Mouse (Mus musculus) hindbrain, postnatal 0 days (tissue): ENCODE data around the gene Shc4. TPM values are rescaled to one million over a fixed set of nuclear protein-coding genes. Genes with fewer than 3 reads are reported as not detected.

Experiments
- ATAC-seq: fragments of 200-750 bp; cut with Nextera tagmentation; 2 replicates; pipeline ENCODE4 v1.8.0; 2017; ENCODE audit warnings: mild to moderate bottlenecking, moderate TSS enrichment, moderate library complexity
- DNase-seq: peaks from one replicate; pipeline ENCODE4 v3.0.0-alpha.2; 2015; ENCODE audit warnings: low spot score
- H3K27ac ChIP-seq: fragments of 300-500 bp; sonication (generic); 2 replicates; pipeline ENCODE4 v1.5.1; 2014; ENCODE audit warnings: mild to moderate bottlenecking
- H3K27me3 ChIP-seq: fragments of 300-500 bp; sonication (generic); 2 replicates; pipeline ENCODE4 v1.6.1; 2014; ENCODE audit warnings: low read length, mixed read lengths; ENCODE audit not compliant: insufficient read depth
- H3K36me3 ChIP-seq: fragments of 300-500 bp; sonication (generic); 2 replicates; pipeline ENCODE4 v1.6.1; 2014; ENCODE audit warnings: low read length, mixed read lengths; ENCODE audit not compliant: insufficient read depth
- H3K4me1 ChIP-seq: fragments of 300-500 bp; sonication (generic); 2 replicates; pipeline ENCODE4 v1.6.1; 2014; ENCODE audit warnings: antibody characterized with exemption, low read length, mixed read lengths; ENCODE audit not compliant: insufficient read depth
- H3K4me2 ChIP-seq: fragments of 300-500 bp; sonication (generic); 2 replicates; pipeline ENCODE4 v1.6.1; 2014; ENCODE audit warnings: low read depth, mild to moderate bottlenecking, low read length, moderate library complexity, mixed read lengths
- H3K4me3 ChIP-seq: fragments of 300-500 bp; sonication (generic); 2 replicates; pipeline ENCODE4 v1.5.1; 2014; ENCODE audit warnings: low read length
- H3K9ac ChIP-seq: fragments of 300-500 bp; sonication (generic); replicated peaks from 2 replicates; pipeline ENCODE4 v1.6.1; 2014; ENCODE audit warnings: mild to moderate bottlenecking, low read length, moderate library complexity, mixed read lengths
- H3K9me3 ChIP-seq: fragments of 300-500 bp; sonication (generic); 2 replicates; pipeline ENCODE4 v1.6.1; 2016; ENCODE audit warnings: low read length, mixed read lengths
- CTCF ChIP-seq: IDR thresholded peaks from 2 replicates; pipeline ENCODE4 v1.5.1; 2016; ENCODE audit warnings: antibody characterized with exemption, control low read depth, low read depth
- WGBS: fragments of 180-500 bp; shearing (Covaris S2); extraction: QIAGEN DNeasy Blood & Tissue Kit; methylation state at CpG from one replicate; pipeline ENCODE4 v1.1.7; 2014; 5-methylcytosine and 5-hydroxymethylcytosine counted together
- polyA plus RNA-seq: library from polyadenylated mRNA; unstranded; fragments of >200 nt; fragmentation: Nextera tagmentation; extraction: Ambion mirVana; gene quantifications from 2 replicates; pipeline ENCODE4 v1.2.1, GENCODE M21; 2015
- total RNA-seq: library from RNA; depleted of rRNA; stranded (reverse); fragments of >200 nt; gene quantifications from 2 replicates; pipeline ENCODE4 v1.2.3, GENCODE M21; 2014

The Shc4 gene
- total and polyA plus RNA-seq, 2 experiments from 2014 or later, result 3.9 to 9.1 TPM

DNA sequence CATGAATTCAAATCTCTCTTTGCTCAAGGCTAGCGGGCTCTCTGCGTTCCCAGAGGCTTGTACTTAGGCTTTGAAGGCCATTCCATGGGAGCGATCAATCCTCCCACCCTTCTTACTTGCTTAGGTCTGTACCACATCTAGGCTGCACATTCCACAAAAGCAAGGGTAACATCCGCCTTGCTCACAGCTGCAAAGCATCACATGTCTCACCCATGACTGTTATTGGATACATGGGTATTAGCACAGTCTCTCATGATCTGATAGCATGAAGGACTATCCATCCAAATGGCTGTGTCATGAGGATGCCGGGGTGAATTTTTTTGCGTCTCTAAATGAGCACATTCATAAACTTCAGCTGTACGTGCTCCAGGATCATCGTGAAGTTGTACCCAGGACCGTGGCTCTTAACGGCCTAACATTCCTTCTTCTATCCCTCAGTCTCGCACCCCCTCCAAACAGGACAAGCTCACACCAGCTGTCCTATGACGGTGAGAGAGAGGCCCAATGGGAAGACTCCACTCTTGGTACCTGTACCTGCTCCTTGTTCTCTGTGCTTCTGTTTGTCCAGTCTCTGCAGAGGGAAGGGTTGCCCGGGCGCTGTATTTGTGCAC, 73.1 kb downstream of the Shc4 start:
- Histone ChIP-seq H3K4me1 (no peaks in the 10 kb centered on the region), H3K9me3 (no peaks in the 10 kb centered on the region), H3K36me3 (no peaks in the 10 kb centered on the region), H3K27ac (no peak overlapping the region), H3K9ac (no peak overlapping the region), H3K4me2 (no peak overlapping the region), H3K4me3 (no peak overlapping the region), H3K27me3 (no peaks in the 10 kb centered on the region)
- ATAC-seq (no peak), DNase-seq (no peak)
- TF ChIP-seq CTCF, result no peak
- WGBS, result 95% methylated on average over 14 of the region's 14 CpGs

DNA sequence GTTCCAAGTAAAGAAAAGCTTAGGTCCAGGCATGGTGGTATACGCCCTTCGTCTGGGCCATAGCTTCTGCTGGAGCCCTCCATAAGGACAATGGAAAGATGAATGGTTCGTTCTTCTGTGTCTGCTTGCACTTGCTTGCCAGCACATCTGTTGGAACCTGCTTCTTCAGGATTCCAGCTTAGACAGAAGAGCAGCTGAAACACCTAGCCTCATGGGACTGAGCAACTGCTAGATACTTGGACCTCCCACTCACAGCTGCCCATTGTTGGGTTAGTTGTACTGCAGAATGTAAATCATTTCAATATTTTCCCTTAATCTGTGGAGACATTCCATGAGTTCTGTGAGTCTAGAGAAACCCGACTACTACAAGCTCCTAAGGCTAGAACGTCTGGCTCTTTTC, 73.9 kb downstream of the Shc4 start:
- Histone ChIP-seq H3K36me3 (no peaks in the 10 kb centered on the region), H3K27me3 (no peaks in the 10 kb centered on the region), H3K9ac (no peak overlapping the region), H3K4me2 (no peak overlapping the region), H3K27ac (no peak overlapping the region), H3K4me1 (no peaks in the 10 kb centered on the region), H3K4me3 (no peak overlapping the region), H3K9me3 (no peaks in the 10 kb centered on the region)
- no peak for TF ChIP-seq CTCF
- WGBS, result 91% methylated on average over 5 of the region's 5 CpGs
- no peak for DNase-seq
- no peak for ATAC-seq

DNA sequence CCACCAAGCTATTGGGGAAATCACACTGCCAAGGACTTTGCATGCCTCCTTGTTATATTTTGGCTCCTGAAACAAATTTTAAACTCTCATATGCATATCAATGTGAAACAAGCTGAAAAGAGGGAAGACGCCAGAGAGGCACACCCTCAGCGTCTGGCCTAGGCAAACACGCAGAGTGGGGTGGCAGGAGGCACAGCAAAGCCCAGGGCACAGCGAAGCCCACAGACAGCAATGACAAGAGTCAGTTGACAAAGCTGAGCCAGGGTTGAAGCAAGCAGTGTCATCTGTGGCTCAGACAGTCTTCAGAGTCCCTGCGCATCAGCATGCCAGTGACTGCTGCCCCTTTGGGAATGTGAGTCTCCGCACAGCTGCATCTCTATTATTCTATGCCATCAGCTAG, 79.0 kb downstream of the Shc4 start:
- no peaks in the 10 kb centered on the region for H3K4me1 ChIP-seq
- no peak overlapping the region for H3K27ac ChIP-seq
- peak; percentile 10 for DNase-seq
- no peak for TF ChIP-seq CTCF
- H3K9me3 ChIP-seq, result no peaks in the 10 kb centered on the region
- no peak for ATAC-seq
- no peak overlapping the region for H3K4me2 ChIP-seq
- no peak overlapping the region for H3K4me3 ChIP-seq
- H3K27me3 ChIP-seq, result no peaks in the 10 kb centered on the region
- H3K36me3 ChIP-seq, result no peaks in the 10 kb centered on the region
- no peak overlapping the region for H3K9ac ChIP-seq
- 56% methylated on average over 6 of the region's 6 CpGs for WGBS

DNA sequence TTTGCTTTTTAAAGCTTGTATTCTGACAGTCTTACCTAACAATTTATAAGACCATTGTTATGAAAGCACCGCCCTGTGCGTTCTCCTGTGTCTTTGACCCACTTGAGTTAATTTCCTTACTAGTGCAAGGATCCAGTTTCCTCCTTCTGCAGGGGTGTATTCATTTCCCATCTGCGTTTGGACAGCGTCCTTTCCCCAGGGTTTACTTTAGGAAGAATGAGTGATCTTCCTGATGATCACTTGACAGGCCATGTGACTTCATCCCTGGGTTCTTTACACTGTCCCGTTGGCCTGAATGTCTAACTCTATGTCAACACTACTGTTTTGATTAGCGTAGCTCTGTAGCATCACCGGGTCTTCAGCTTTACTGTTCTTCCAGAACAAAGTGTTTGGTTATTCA, 86.6 kb downstream of the Shc4 start:
- no peaks in the 10 kb centered on the region for H3K4me1 ChIP-seq
- WGBS, result 83% methylated on average over 7 of the region's 7 CpGs
- no peak overlapping the region for H3K27ac ChIP-seq
- ATAC-seq (no peak), DNase-seq (no peak)
- TF ChIP-seq CTCF, result no peak
- no peak overlapping the region for H3K4me2 ChIP-seq
- H3K9me3 ChIP-seq, result no peaks in the 10 kb centered on the region
- no peaks in the 10 kb centered on the region; the same call in 1 of the 2 replicates for H3K36me3 ChIP-seq
- no peak overlapping the region for H3K4me3 ChIP-seq
- H3K27me3 ChIP-seq, result no peaks in the 10 kb centered on the region
- no peak overlapping the region for H3K9ac ChIP-seq

DNA sequence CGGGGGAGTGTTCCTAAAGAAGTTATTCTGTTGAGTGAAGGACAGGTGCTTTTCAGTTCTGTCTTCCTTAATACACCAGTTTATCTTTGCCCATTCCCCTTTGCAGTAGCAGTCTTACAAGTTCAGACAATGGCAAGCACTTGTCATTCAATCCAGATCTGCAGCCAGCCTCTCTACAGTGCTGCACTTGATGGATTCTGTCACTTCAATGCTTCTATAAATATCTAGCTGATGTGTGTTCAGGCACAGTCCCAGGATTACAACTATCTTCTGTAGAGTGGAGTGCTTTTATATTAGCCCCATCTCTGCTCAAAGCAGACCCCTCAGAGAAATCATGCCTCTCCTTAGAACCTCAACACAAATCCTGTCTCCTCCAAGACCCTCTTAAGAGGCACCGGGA, 93.9 kb downstream of the Shc4 start:
- no peak overlapping the region for H3K27ac ChIP-seq
- no peak for TF ChIP-seq CTCF
- H3K27me3 ChIP-seq, result no peaks in the 10 kb centered on the region
- no peaks in the 10 kb centered on the region for H3K36me3 ChIP-seq
- ATAC-seq (no peak), DNase-seq (no peak)
- H3K4me2 ChIP-seq, result no peak overlapping the region
- H3K4me3 ChIP-seq, result no peak overlapping the region
- no peaks in the 10 kb centered on the region for H3K4me1 ChIP-seq
- H3K9me3 ChIP-seq, result no peaks in the 10 kb centered on the region
- WGBS, result 91% methylated on average over 2 of the region's 2 CpGs
- H3K9ac ChIP-seq, result no peak overlapping the region

DNA sequence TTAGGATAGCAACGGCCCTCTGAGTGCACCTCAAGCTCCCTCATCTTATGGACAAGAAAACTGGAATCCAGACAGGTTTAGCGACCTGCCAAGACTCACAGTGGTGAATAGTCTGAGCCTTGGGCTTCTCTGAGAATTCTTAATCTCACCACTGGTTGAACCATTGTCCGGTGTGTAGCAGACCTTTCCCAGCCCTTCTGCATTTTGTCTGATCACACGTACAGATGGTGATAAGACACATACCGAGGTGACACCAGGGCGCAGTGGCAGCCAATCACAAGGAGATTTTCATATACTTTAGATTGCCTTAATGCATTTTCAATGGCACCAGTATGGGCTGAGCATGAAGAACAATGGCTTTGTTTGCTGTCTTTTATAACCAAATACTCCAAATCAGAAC, 95.5 kb downstream of the Shc4 start:
- no peak for ATAC-seq
- Histone ChIP-seq H3K4me2 (no peak overlapping the region), H3K4me3 (no peak overlapping the region), H3K9ac (no peak overlapping the region), H3K4me1 (no peaks in the 10 kb centered on the region), H3K27me3 (no peaks in the 10 kb centered on the region), H3K27ac (no peak overlapping the region), H3K36me3 (no peaks in the 10 kb centered on the region), H3K9me3 (no peaks in the 10 kb centered on the region)
- no peak for TF ChIP-seq CTCF
- 90% methylated on average over 6 of the region's 6 CpGs for WGBS
- no peak for DNase-seq

DNA sequence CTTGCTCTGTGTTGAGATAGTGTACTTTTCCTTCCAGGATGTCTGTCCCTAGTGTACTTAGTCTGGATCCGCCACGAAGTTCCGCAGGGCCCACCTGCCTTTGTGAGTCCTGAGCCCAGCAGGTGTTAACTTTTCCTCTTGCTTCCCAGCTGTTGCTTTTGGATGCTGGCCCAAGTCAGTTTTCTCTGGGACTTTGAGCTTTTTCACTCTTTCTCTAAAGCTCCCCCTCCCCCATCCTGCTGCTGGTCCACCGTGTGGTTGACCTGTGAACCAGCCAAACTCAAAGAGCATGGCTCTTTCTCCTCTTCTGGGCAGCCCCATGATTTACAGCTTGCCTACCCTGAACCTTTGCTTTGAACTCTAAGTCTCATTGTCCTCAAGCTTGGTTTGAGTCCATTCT, 97.4 kb downstream of the Shc4 start:
- TF ChIP-seq CTCF, result no peak
- WGBS, result 69% methylated on average over 4 of the region's 4 CpGs
- Histone ChIP-seq H3K4me1 (no peaks in the 10 kb centered on the region), H3K9ac (no peak overlapping the region), H3K27me3 (no peaks in the 10 kb centered on the region), H3K9me3 (no peaks in the 10 kb centered on the region), H3K4me2 (no peak overlapping the region), H3K27ac (no peak overlapping the region), H3K4me3 (no peak overlapping the region), H3K36me3 (no peaks in the 10 kb centered on the region)
- ATAC-seq, result no peak
- DNase-seq, result no peak
